Mouse (Mus musculus) ZHBTc4 (cell line): ENCODE measurements around the gene Tbx21.

ENCODE experiments used
- DNase-seq: peaks from one replicate; pipeline ENCODE4 v3.0.0-alpha.2; 2011; ENCODE audit warnings: low read depth, low spot score

Tbx21 gene

GRCm38 (mm10) chr11:97114671-97115601 lies at the start of gene Tbx21:
Gene Tbx21 (minus strand): TSS chr11:97115331.
- DNase-seq: peak; percentile 75

DNA sequence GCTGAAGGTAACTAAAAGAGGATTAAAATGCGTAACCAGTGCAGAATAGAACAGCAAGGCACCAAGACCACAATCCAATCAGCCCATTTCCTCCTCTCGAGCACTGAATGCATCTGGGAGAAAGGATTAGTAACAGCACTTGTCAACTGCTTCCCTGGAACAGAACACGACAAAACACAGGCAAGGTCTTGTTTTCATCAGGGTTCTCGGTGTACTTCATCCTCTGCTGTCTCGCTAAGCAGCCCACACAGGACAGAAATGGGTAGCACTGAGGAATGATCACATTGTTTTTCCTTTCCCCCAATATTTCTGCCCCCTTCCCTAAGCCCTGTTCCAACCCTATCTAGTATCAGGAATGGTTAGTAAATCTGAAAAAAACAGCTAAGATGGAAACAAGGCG lies 45.2 kb upstream of the Tbx21 start:
- DNase-seq: no peak

- no peak for DNase-seq
Measured at GRCm38 (mm10) chr11:97156999-97157398, 41.9 kb upstream of the Tbx21 start.

DNA sequence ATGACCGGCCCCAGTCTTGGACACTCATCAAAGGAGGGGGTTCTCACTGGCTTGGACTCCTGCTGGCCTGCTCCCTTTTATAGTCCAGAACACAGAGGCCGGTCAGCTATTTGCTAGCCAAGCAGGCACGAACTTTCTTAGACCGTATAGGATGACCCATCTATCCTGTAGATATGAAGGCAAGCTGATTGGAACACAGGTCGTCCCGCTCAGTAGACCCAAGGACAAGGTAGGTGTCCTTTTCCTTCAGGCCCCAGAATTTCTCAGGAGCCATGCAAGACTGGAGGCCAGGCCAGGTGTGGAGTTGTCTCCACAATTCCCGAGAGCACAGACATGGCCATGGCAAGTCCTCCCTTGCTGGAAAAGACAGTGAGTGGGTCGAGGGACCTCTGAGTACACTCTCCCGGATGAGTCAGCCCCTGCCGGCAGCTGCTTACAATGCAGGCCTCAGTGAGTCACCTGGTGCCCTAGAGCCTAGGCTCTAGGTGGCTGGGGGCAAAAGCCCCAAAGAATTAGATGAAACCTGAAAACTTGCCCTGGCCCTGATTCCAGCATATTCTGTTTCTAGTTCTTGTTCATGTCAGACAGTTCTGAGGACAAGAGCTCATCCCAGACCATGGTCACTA lies 37.6 kb upstream of the Tbx21 start:
- peak; percentile 65 for DNase-seq

GRCm38 (mm10) chr11:97152023-97152426 lies 36.9 kb upstream of the Tbx21 start:
- DNase-seq: peak; percentile 70

DNA sequence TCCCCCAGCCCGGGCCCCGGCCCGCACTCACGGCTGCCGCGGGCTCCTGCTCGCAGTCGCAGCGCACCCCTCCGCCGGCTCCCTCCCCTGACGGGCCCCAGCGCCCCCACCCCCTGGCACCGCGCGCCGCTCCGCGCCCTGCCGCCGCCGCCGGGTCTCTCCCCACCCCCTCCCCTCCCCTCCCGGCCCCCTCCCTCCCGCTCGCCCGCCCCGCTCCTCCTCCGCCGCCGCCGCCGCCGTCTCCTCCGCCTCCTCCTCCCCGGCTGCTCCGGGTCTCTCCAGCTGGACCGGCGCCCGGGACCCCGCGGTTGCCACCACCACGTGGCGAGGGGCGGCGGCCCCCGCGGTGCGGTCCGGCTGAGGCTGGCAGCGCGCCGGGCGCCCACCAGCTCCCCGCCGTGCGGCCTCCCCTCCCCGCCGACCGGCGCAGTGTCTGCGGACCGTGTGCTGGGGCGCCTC lies 36.2 kb upstream of the Tbx21 start, which contains the start of gene Tbkbp1:
Gene Tbkbp1 (minus strand): TSS at position 153 of the 459 bp plus-strand sequence.
- DNase-seq: peak; percentile 38

DNA sequence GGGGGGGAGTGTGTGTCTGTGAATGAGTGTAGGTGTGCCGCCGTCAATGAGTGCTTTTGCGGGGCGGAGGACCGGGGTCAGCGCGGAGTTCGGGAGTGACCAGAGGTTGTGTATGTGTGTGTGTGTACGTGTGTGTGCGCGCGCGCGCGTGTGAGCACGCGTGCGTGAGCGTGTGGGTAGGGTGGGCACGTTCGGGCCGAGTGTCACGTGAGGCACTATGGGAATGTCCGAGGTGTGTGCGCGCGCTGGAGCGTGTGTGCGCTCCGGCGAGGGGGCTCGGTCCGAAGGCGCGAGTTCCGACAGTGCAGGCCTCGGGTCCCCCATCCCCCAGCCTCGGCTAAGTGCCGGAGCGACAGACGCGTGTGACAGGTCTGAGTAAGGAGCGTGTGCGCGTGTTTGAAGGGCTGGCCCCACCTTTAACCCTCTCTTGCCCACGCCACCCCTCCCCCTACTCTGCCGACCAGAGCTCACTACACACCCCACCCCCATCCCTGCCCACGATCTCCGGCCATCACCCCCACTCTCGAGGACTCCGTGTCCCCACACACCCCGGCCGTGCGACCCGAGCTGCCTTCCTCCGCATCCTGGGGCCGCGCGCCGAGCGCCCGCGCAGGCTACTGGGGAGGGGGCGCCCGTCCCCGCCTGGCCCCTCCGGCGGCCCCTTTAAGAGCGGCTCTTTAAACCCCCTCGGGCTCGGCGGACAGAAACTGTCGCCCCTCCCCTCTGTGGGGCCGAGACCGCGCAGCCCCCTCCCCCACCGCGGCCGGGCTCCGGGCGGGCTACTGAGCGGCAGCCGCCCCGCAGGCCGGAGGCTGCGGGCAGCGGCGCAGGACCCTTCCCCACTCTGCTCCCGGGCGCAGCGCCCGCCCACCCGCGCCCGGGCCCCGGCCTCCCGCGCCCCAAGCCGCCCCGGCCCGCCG lies 35.5 kb upstream of the Tbx21 start:
- peak; percentile 71 for DNase-seq

DNA sequence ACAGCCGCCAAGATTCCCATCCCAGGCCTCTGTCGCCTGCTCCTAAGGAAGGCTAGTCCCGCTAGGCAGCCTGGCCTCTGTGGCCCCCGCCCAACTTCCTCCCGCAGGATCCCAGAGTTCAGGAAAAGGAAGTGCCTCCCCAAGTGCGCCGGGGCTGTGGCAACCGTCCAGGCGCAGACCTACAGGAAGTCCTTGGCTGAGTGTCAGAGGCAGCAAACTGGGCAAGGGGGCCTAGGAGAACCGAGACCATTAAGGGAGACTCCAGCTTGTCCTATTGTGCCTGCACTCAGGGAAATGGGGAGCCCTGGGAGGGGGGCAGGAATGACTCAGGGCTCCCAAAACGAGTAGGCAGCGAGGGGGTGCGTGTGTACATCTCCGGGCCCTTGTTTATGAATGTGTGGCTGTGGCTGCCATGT lies 34.9 kb upstream of the Tbx21 start:
- peak; percentile 62 for DNase-seq

- DNase-seq: no peak
Measured at GRCm38 (mm10) chr11:97149026-97149425, 33.9 kb upstream of the Tbx21 start.

DNA sequence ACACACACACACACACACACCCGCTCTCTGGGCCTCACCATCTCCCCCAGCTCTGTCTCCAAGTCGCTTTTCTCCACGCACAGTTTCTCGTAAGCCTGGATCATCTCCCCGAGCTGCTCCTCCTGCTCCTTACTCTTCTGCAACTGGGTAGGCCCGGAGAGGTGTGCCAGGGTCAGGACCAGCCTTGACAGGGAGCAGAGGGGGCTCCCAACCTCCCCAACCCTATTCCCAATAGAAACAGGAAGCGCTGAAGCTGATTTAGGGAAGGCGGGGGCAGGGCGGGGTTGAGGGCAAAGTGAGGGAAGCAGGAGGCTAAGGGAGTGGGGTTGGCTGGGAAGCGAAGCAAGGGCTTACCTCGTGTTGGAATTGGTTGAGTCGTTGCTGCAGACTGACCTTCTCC lies 33.5 kb upstream of the Tbx21 start:
- no peak for DNase-seq

GRCm38 (mm10) chr11:97147333-97147732 lies 32.2 kb upstream of the Tbx21 start:
- DNase-seq: no peak

DNA sequence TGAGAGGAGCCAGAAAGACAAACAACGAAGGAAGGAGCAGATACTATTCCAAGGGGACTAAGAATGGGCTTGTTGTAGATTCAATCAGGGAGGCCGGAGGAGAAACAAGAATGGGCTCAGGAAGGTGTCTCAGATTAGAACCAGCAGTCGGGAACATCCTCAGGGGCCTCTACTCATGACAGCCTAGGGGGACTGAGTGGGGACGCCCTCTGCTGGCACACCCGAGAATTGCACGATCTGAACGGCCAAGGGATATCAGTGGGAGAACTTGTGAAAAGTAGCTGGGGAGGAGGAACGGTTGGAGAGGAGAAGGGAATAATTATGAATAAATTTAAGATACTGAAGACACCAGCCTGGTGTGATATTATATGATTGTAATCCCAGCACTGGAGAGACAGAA lies 31.6 kb upstream of the Tbx21 start:
- DNase-seq: peak; percentile 90

- DNase-seq: no peak
Measured at GRCm38 (mm10) chr11:97145951-97146350, 30.8 kb upstream of the Tbx21 start.

DNA sequence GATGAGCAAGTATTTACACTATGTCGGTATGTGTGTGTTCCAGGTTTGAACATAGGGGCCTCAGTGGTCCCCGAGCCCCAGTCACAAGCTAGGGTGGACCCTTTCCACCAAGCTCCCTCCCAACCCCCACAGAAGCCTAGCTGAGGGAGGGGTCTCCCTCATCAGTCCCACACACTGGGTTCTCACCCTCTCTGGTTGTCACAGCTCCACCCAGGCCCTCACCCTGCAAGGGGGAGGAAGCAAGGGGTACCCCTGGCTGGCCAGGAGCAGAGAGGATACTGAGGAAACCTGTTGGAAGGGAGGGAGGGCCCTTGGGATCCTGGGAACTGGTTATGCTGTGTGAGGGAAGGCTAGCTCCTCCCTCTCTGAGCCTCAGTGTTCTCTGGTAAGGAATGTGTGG lies 30.2 kb upstream of the Tbx21 start:
- DNase-seq: no peak

DNA sequence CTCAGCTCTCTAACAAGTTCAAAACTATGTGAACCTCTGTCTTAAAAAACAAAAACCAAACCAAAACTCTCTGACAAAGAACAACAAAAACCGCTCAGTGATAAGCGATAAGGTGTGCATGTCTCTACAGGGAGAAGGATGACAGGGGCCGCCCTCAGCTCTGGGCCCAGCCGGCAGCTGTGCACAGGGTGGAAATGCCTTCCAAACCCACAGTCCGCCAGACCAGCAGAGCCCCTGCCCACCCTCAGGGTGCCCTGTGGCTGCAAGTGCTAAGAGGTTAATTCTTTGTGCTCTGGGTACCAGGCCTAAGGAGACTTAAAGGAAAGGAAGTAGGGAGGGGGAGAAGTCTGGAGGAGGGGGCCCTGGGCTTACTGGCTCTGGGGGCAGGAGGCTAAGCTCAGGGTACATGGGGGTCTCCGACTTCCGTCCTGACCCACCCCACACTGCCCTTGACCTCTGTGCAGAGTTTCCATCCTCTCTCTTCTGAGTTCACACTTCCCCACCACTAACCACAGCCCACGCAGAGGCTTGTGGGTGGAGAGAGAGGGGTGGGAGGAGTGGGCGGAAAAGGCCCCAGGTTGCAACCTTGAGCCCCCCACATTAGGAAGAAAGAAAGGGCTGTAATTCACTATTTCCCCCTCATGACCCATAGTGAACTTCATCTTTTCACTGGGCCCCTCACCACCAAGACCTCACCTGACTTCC lies 28.2 kb upstream of the Tbx21 start:
- no peak for DNase-seq

DNA sequence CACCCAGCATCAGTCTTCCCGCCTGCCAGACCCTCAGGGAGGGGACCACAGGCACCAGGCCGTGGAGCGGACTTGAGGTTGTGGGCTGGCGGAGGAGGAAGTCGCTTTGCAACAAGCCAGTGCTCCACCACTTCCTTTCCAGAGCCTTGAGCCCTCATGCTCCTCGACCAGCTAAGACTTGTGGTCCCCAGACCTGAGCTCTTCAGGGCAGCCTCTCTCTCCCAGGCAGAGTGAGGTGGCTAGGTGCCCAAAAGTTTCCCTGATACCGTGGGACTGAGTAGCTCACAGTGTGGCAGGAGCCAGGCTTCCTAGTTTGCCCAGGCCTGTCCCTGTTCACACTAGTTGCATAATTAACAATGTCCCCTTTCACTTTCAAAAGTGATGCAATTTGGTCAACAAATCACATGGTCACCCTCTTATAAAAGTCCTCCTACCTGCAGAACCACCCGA lies 27.1 kb upstream of the Tbx21 start:
- DNase-seq: no peak

GRCm38 (mm10) chr11:97140811-97141210 lies 25.7 kb upstream of the Tbx21 start:
- DNase-seq: no peak

GRCm38 (mm10) chr11:97139256-97139655 lies 24.1 kb upstream of the Tbx21 start:
- no peak for DNase-seq

DNA sequence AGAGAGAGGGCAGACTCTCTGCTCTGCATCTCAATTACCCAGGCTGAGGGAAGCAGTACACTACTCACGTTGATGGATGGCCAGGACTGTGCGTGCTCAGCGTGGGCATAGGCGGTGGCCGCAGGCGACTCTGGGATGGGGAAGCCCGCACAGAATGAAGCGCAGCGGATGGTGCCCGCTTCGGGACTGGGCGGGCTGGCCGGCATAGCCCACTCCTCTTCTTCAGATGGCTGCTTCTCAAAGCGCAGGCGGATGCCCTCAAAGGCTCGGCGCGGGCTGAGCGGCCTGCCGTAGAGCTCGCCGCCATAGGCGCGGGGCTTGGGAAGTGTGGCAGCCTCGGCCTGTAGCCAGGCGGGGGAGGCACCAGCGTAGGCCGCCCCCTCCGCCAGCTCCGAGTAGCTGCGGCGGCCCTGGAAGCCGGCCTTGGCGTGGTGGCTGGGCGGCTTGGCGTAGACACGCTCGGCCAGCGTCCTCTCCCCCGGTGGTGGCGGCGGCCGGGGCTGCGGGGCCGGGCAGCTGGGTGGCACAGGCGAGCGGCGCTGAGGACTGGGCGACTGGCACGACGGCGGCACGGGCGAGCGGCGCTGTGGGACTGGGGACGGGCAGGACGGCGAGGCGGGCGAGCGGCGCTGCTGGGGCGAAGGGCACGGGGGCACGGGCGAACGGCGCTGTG lies 23.6 kb upstream of the Tbx21 start:
- DNase-seq: peak; percentile 42

GRCm38 (mm10) chr11:97133270-97133669 lies 18.1 kb upstream of the Tbx21 start:
- DNase-seq: no peak
